Mouse (Mus musculus): ENCODE results near the gene Rnh1. TPM values are rescaled to one million over a fixed set of nuclear protein-coding genes. Genes with fewer than 3 reads are reported as not detected.

Rnh1 gene
- polyA plus RNA-seq, 1 experiment from 2014 or later: 240 TPM

GRCm38 (mm10) chr7:141148639-141149038, 24.0 kb downstream of the Rnh1 start:
- peaks cover 4% of the 10 kb centered on the region; the same call in 1 of the 2 replicates for H3K36me3 ChIP-seq (ENCODE audit: control insufficient read depth, insufficient read depth, low read length)
- ATAC-seq (ENCODE audit: insufficient read depth, low FRiP score): no peak
- H3K9ac ChIP-seq (ENCODE audit: low read length): no peak overlapping the region
- H3K27ac ChIP-seq (ENCODE audit: low read length): no peak overlapping the region
- H3K4me3 ChIP-seq (replicated peaks; ENCODE audit: low read length): no peak overlapping the region
- H3K27me3 ChIP-seq (ENCODE audit: control insufficient read depth, insufficient read depth, low read length): no peaks in the 10 kb centered on the region
- H3K4me1 ChIP-seq (ENCODE audit: control insufficient read depth, insufficient read depth, low read length): no peaks in the 10 kb centered on the region
- H3K4me2 ChIP-seq (ENCODE audit: low read depth, low read length): no peak overlapping the region
- WGBS: 65% methylated on average over 4 of the region's 4 CpGs
- H3K9me3 ChIP-seq (replicated peaks; ENCODE audit: control insufficient read depth, low read length): no peaks in the 10 kb centered on the region

- Histone ChIP-seq H3K4me1 (ENCODE audit: control insufficient read depth, insufficient read depth, low read length) (no peaks in the 10 kb centered on the region), H3K27me3 (ENCODE audit: control insufficient read depth, insufficient read depth, low read length) (no peaks in the 10 kb centered on the region), H3K9me3 (replicated peaks; ENCODE audit: control insufficient read depth, low read length) (no peaks in the 10 kb centered on the region), H3K27ac (ENCODE audit: low read length) (no peak overlapping the region), H3K4me3 (replicated peaks; ENCODE audit: low read length) (no peak overlapping the region), H3K4me2 (ENCODE audit: low read depth, low read length) (no peak overlapping the region), H3K36me3 (ENCODE audit: control insufficient read depth, insufficient read depth, low read length) (peaks cover 4% of the 10 kb centered on the region; the same call in 1 of the 2 replicates), H3K9ac (ENCODE audit: low read length) (no peak overlapping the region)
- ATAC-seq (ENCODE audit: insufficient read depth, low FRiP score): no peak
- 79% methylated on average over 6 of the region's 6 CpGs for WGBS
Observed at GRCm38 (mm10) chr7:141147044-141147443, 25.6 kb downstream of the Rnh1 start.

GRCm38 (mm10) chr7:141146043-141146595, 26.5 kb downstream of the Rnh1 start:
- peaks cover 4% of the 10 kb centered on the region; the same call in 1 of the 2 replicates for H3K36me3 ChIP-seq (ENCODE audit: control insufficient read depth, insufficient read depth, low read length)
- H3K9ac ChIP-seq (ENCODE audit: low read length): no peak overlapping the region
- 92% methylated on average over 12 of the region's 12 CpGs for WGBS
- no peak overlapping the region for H3K4me3 ChIP-seq (replicated peaks; ENCODE audit: low read length)
- no peak overlapping the region for H3K4me2 ChIP-seq (ENCODE audit: low read depth, low read length)
- no peaks in the 10 kb centered on the region for H3K4me1 ChIP-seq (ENCODE audit: control insufficient read depth, insufficient read depth, low read length)
- no peak overlapping the region for H3K27ac ChIP-seq (ENCODE audit: low read length)
- H3K27me3 ChIP-seq (ENCODE audit: control insufficient read depth, insufficient read depth, low read length): no peaks in the 10 kb centered on the region
- no peak for ATAC-seq (ENCODE audit: insufficient read depth, low FRiP score)
- no peaks in the 10 kb centered on the region for H3K9me3 ChIP-seq (replicated peaks; ENCODE audit: control insufficient read depth, low read length)

GRCm38 (mm10) chr7:141145403-141145802, 27.3 kb downstream of the Rnh1 start:
- H3K4me2 ChIP-seq (ENCODE audit: low read depth, low read length): no peak overlapping the region
- ATAC-seq (ENCODE audit: insufficient read depth, low FRiP score): no peak
- H3K9ac ChIP-seq (ENCODE audit: low read length): no peak overlapping the region
- no peaks in the 10 kb centered on the region for H3K9me3 ChIP-seq (replicated peaks; ENCODE audit: control insufficient read depth, low read length)
- H3K4me3 ChIP-seq (replicated peaks; ENCODE audit: low read length): no peak overlapping the region
- H3K27me3 ChIP-seq (ENCODE audit: control insufficient read depth, insufficient read depth, low read length): no peaks in the 10 kb centered on the region
- no peak overlapping the region for H3K27ac ChIP-seq (ENCODE audit: low read length)
- WGBS: 55% methylated on average over 1 of the region's 1 CpGs
- no peaks in the 10 kb centered on the region for H3K4me1 ChIP-seq (ENCODE audit: control insufficient read depth, insufficient read depth, low read length)
- peaks cover 4% of the 10 kb centered on the region; the same call in 1 of the 2 replicates for H3K36me3 ChIP-seq (ENCODE audit: control insufficient read depth, insufficient read depth, low read length)

- no peaks in the 10 kb centered on the region for H3K4me1 ChIP-seq (ENCODE audit: control insufficient read depth, insufficient read depth, low read length)
- WGBS: 86% methylated on average over 3 of the region's 3 CpGs
- no peak overlapping the region for H3K4me2 ChIP-seq (ENCODE audit: low read depth, low read length)
- no peaks in the 10 kb centered on the region for H3K27me3 ChIP-seq (ENCODE audit: control insufficient read depth, insufficient read depth, low read length)
- H3K27ac ChIP-seq (ENCODE audit: low read length): no peak overlapping the region
- no peak for ATAC-seq (ENCODE audit: insufficient read depth, low FRiP score)
- H3K9me3 ChIP-seq (replicated peaks; ENCODE audit: control insufficient read depth, low read length): no peaks in the 10 kb centered on the region
- no peak overlapping the region for H3K9ac ChIP-seq (ENCODE audit: low read length)
- H3K36me3 ChIP-seq (ENCODE audit: control insufficient read depth, insufficient read depth, low read length): peaks cover 4% of the 10 kb centered on the region; the same call in 1 of the 2 replicates
- no peak overlapping the region for H3K4me3 ChIP-seq (replicated peaks; ENCODE audit: low read length)
Observed at GRCm38 (mm10) chr7:141144650-141145049, 28.0 kb downstream of the Rnh1 start.

GRCm38 (mm10) chr7:141143861-141144260, 28.8 kb downstream of the Rnh1 start:
- H3K4me3 ChIP-seq (replicated peaks; ENCODE audit: low read length): no peak overlapping the region
- 66% methylated on average over 2 of the region's 2 CpGs for WGBS
- ATAC-seq (ENCODE audit: insufficient read depth, low FRiP score): no peak

GRCm38 (mm10) chr7:141143112-141143511, 29.5 kb downstream of the Rnh1 start:
- ATAC-seq (ENCODE audit: insufficient read depth, low FRiP score): no peak
- Histone ChIP-seq H3K4me1 (ENCODE audit: control insufficient read depth, insufficient read depth, low read length) (no peaks in the 10 kb centered on the region), H3K9me3 (replicated peaks; ENCODE audit: control insufficient read depth, low read length) (no peaks in the 10 kb centered on the region), H3K36me3 (ENCODE audit: control insufficient read depth, insufficient read depth, low read length) (peaks cover 4% of the 10 kb centered on the region; the same call in 1 of the 2 replicates), H3K27ac (ENCODE audit: low read length) (no peak overlapping the region), H3K4me2 (ENCODE audit: low read depth, low read length) (no peak overlapping the region), H3K4me3 (replicated peaks; ENCODE audit: low read length) (no peak overlapping the region), H3K9ac (ENCODE audit: low read length) (no peak overlapping the region), H3K27me3 (ENCODE audit: control insufficient read depth, insufficient read depth, low read length) (no peaks in the 10 kb centered on the region)
- 49% methylated on average over 5 of the region's 5 CpGs for WGBS

More at GRCm38 (mm10) chr7:141143861-141144260, 28.8 kb downstream of the Rnh1 start:
- Histone ChIP-seq H3K9me3 (replicated peaks; ENCODE audit: control insufficient read depth, low read length) (no peaks in the 10 kb centered on the region), H3K4me1 (ENCODE audit: control insufficient read depth, insufficient read depth, low read length) (no peaks in the 10 kb centered on the region), H3K36me3 (ENCODE audit: control insufficient read depth, insufficient read depth, low read length) (peaks cover 4% of the 10 kb centered on the region; the same call in 1 of the 2 replicates), H3K9ac (ENCODE audit: low read length) (no peak overlapping the region), H3K27me3 (ENCODE audit: control insufficient read depth, insufficient read depth, low read length) (no peaks in the 10 kb centered on the region), H3K4me2 (ENCODE audit: low read depth, low read length) (no peak overlapping the region), H3K27ac (ENCODE audit: low read length) (no peak overlapping the region)

GRCm38 (mm10) chr7:141141326-141141725, 31.3 kb downstream of the Rnh1 start:
- Histone ChIP-seq H3K4me3 (replicated peaks; ENCODE audit: low read length) (no peak overlapping the region), H3K27ac (ENCODE audit: low read length) (no peak overlapping the region), H3K9me3 (replicated peaks; ENCODE audit: control insufficient read depth, low read length) (no peaks in the 10 kb centered on the region), H3K4me2 (ENCODE audit: low read depth, low read length) (no peak overlapping the region), H3K9ac (ENCODE audit: low read length) (no peak overlapping the region), H3K27me3 (ENCODE audit: control insufficient read depth, insufficient read depth, low read length) (no peaks in the 10 kb centered on the region), H3K4me1 (ENCODE audit: control insufficient read depth, insufficient read depth, low read length) (no peaks in the 10 kb centered on the region), H3K36me3 (ENCODE audit: control insufficient read depth, insufficient read depth, low read length) (no peaks in the 10 kb centered on the region)
- WGBS: 88% methylated on average over 4 of the region's 4 CpGs
- no peak for ATAC-seq (ENCODE audit: insufficient read depth, low FRiP score)

GRCm38 (mm10) chr7:141131904-141132755, 40.5 kb downstream of the Rnh1 start:
- Histone ChIP-seq H3K9ac (ENCODE audit: low read length) (peak overlapping the region; percentile 97), H3K4me2 (ENCODE audit: low read depth, low read length) (peak overlapping the region; percentile 80), H3K4me3 (replicated peaks; ENCODE audit: low read length) (peak overlapping the region; percentile 90), H3K36me3 (ENCODE audit: control insufficient read depth, insufficient read depth, low read length) (no peaks in the 10 kb centered on the region), H3K27me3 (ENCODE audit: control insufficient read depth, insufficient read depth, low read length) (no peaks in the 10 kb centered on the region), H3K4me1 (ENCODE audit: control insufficient read depth, insufficient read depth, low read length) (peaks cover 17% of the 10 kb centered on the region; the same call in 1 of the 2 replicates), H3K27ac (ENCODE audit: low read length) (peak overlapping the region; percentile 39; the same call in 1 of the 2 replicates), H3K9me3 (replicated peaks; ENCODE audit: control insufficient read depth, low read length) (no peaks in the 10 kb centered on the region)
- WGBS: 52% methylated on average over 12 of the region's 12 CpGs
- ATAC-seq (ENCODE audit: insufficient read depth, low FRiP score): peak; percentile 21; the same call in 1 of the 2 replicates
